Mouse (Mus musculus) G1E (cell line): ENCODE data around the gene Ncstn.

ENCODE experiments used
- CTCF ChIP-seq: IDR thresholded peaks from 2 replicates; pipeline ENCODE4 v1.5.1; 2012; ENCODE audit warnings: low read depth, low read length, inconsistent platforms, mixed read lengths
- GATA1 ChIP-seq: IDR thresholded peaks from 2 replicates; pipeline ENCODE4 v1.6.1; 2012; ENCODE audit warnings: borderline replicate concordance, low read length, inconsistent platforms, mixed read lengths

GRCm38 (mm10) chr1:172019339-172019738 lies 63.3 kb downstream of the Ncstn start:
- TF ChIP-seq CTCF, result no peak
- TF ChIP-seq GATA1, result no peak
